Mouse (Mus musculus): Measurements from ENCODE around the gene Dcst2. TPM values are rescaled to one million over a fixed set of nuclear protein-coding genes. Genes with fewer than 3 reads are reported as not detected.

Dcst2 gene
- polyA plus RNA-seq, 1 experiment from 2014 or later = not detected

DNA sequence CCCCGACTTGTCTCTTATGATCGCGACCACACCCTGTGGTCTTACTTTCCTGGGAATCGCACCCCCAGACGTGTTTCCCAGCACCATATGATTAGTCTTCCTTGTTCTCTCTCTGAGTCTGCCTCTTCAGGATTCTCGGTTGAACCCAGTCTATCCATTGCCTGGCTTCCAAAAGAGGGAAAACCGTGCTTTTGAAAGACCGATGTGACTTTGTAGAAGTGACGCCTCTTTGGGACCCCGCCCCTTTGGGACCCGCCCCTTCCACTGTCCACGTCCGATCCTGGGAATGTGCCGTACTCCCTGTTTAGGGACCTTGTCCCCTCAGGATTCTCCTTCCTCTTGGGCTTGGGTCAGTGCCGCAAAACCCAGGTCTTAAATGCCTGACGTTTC lies 57.1 kb downstream of the Dcst2 start:
- under 1% methylated on average over 16 of the region's 16 CpGs for WGBS
- Histone ChIP-seq H3K27ac (ENCODE audit: low read depth, low read length) (peak overlapping the region; percentile 87), H3K4me3 (ENCODE audit: low read depth, low read length) (peak overlapping the region; percentile 64), H3K4me2 (peak overlapping the region; percentile 87), H3K36me3 (ENCODE audit: control insufficient read depth, insufficient read depth, low read length) (peaks cover 16% of the 10 kb centered on the region; the same call in 1 of the 2 replicates), H3K9ac (ENCODE audit: low read length) (peak overlapping the region; percentile 73), H3K9me3 (ENCODE audit: control insufficient read depth, low read length) (no peaks in the 10 kb centered on the region), H3K27me3 (ENCODE audit: control insufficient read depth, insufficient read depth, low read length) (no peaks in the 10 kb centered on the region), H3K4me1 (ENCODE audit: control insufficient read depth, insufficient read depth, low read length) (peaks cover 32% of the 10 kb centered on the region)
- ATAC-seq (ENCODE audit: low FRiP score) (peak; percentile 14), DNase-seq (ENCODE audit: low spot score, missing footprints) (no peak)

DNA sequence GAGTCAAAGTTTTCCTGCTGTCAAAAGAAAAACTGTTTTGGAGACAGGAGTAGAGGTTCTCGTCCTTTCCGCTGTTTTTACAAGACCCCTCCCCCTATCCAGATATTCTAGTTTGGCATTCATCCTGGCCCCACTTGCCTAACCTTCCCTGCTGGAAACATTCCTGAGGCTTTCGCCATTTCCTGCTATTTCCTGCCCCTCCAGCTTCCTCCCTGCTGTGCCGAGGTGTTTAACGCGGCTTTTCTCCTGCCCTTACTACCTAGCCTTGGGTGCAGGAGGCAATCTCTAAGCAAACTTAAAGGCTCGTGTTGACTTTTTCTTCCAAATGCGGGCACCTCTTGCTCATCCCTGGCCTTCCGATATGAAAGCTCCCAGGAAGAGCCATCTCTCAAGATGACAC lies 57.8 kb downstream of the Dcst2 start:
- H3K4me2 ChIP-seq = peak overlapping the region; percentile 87
- H3K27me3 ChIP-seq (ENCODE audit: control insufficient read depth, insufficient read depth, low read length) = no peaks in the 10 kb centered on the region
- peak overlapping the region; percentile 64 for H3K4me3 ChIP-seq (ENCODE audit: low read depth, low read length)
- peak overlapping the region; percentile 73 for H3K9ac ChIP-seq (ENCODE audit: low read length)
- DNase-seq (ENCODE audit: low spot score, missing footprints) (no peak), ATAC-seq (ENCODE audit: low FRiP score) (no peak)
- peaks cover 12% of the 10 kb centered on the region; the same call in 1 of the 2 replicates for H3K36me3 ChIP-seq (ENCODE audit: control insufficient read depth, insufficient read depth, low read length)
- H3K9me3 ChIP-seq (ENCODE audit: control insufficient read depth, low read length) = no peaks in the 10 kb centered on the region
- no peak overlapping the region; the same call in 1 of the 2 replicates for H3K27ac ChIP-seq (ENCODE audit: low read depth, low read length)
- 4% methylated on average over 9 of the region's 9 CpGs for WGBS
- peaks cover 32% of the 10 kb centered on the region for H3K4me1 ChIP-seq (ENCODE audit: control insufficient read depth, insufficient read depth, low read length)

DNA sequence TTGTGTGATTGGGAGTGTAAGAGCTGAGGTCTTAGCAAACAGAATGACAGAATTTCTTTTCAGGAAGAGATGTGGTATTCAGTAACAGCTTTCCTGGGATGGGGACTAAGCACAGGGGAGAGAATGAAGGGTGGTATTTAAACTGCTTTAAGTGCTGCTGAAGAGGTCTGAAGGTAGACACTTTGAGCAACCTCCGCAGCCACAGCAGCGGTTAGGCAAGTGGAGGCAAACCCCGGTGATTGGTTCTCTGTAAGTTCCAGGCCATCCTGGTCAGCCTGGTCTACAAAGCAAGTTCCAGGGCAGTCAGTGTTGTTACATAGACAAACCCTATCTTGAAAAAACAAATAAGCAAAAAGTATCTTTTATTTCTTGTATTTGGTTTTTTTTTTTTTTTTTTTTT lies 58.2 kb downstream of the Dcst2 start:
- Histone ChIP-seq H3K36me3 (ENCODE audit: control insufficient read depth, insufficient read depth, low read length) (peaks cover 8% of the 10 kb centered on the region; the same call in 1 of the 2 replicates), H3K9ac (ENCODE audit: low read length) (peak overlapping the region; percentile 73), H3K27ac (ENCODE audit: low read depth, low read length) (no peak overlapping the region), H3K9me3 (ENCODE audit: control insufficient read depth, low read length) (no peaks in the 10 kb centered on the region), H3K4me2 (peak overlapping the region; percentile 87), H3K27me3 (ENCODE audit: control insufficient read depth, insufficient read depth, low read length) (no peaks in the 10 kb centered on the region), H3K4me1 (ENCODE audit: control insufficient read depth, insufficient read depth, low read length) (peaks cover 32% of the 10 kb centered on the region), H3K4me3 (ENCODE audit: low read depth, low read length) (peak overlapping the region; percentile 64)
- DNase-seq (ENCODE audit: low spot score, missing footprints) (no peak), ATAC-seq (ENCODE audit: low FRiP score) (no peak)
- WGBS = 42% methylated on average over 3 of the region's 3 CpGs

DNA sequence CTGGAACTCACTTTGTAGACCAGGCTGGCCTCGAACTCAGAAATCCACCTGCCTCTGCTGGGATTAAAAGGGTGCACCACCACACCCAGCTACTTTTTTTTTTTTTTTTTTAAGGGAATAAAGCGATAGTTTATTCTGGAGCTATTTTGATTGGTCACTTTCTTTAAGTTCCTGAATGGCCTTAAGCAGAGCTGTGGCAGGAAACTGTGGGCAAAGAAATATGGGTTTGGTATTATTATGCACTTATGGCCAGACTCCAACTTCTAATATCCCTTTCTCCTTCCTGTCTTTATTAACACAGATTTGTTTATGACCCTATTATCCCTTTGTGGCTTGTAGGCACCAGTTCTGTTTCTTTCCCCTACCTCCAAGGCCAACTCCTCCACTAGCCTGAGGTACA lies 58.6 kb downstream of the Dcst2 start:
- ATAC-seq (ENCODE audit: low FRiP score) (no peak), DNase-seq (ENCODE audit: low spot score, missing footprints) (no peak)
- Histone ChIP-seq H3K4me1 (ENCODE audit: control insufficient read depth, insufficient read depth, low read length) (peaks cover 32% of the 10 kb centered on the region), H3K4me3 (ENCODE audit: low read depth, low read length) (0 out of 2 replicates have a peak overlapping the region, but pooled peaks have one; percentile 3), H3K4me2 (0 out of 2 replicates have a peak overlapping the region, but pooled peaks have one; percentile 61), H3K9ac (ENCODE audit: low read length) (no peak overlapping the region), H3K36me3 (ENCODE audit: control insufficient read depth, insufficient read depth, low read length) (peaks cover 7% of the 10 kb centered on the region; the same call in 1 of the 2 replicates), H3K27ac (ENCODE audit: low read depth, low read length) (no peak overlapping the region), H3K9me3 (ENCODE audit: control insufficient read depth, low read length) (no peaks in the 10 kb centered on the region), H3K27me3 (ENCODE audit: control insufficient read depth, insufficient read depth, low read length) (no peaks in the 10 kb centered on the region)
- 54% methylated on average over 2 of the region's 2 CpGs for WGBS

DNA sequence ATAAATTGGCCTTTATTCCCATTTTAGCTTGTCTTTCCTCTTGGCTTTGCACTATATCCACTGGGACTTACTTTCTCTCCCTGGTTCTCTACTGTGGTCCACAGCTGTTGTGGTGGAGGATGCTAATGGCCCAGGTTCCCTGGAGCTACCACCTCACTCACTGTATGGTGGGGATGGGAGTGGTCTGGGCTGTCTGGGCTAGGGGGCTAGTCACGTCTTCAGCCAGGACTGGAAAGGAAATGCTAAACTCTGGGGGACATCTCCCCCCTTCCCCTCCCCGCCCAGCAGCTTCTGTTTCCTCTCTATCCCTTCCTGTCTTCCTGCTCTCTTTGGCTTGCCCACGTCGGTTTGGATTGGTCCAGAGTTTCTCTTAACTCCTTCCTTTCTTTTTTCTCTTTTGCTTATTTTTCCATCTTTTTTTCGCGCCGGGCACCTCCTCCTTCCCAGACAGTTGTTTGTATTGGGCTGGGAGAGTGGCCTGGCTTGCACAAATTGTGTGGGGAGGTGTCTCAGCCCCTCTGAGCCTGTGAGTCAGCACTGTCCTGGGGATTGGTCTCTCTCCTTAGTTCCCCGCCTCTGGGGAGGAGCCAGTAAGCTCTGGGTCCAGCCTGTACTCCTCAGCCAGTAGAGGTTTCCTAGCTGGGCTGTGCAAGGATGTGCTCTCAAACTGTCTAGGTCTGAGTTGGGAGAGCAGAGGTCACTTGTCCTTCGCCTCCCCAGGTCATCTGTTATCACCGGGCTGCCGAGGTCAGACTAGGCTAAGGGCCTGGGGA lies 59.4 kb downstream of the Dcst2 start:
- Histone ChIP-seq H3K36me3 (ENCODE audit: control insufficient read depth, insufficient read depth, low read length) (peaks cover 2% of the 10 kb centered on the region; the same call in 1 of the 2 replicates), H3K27ac (ENCODE audit: low read depth, low read length) (peak overlapping the region; percentile 20; the same call in 1 of the 2 replicates), H3K4me2 (peak overlapping the region; percentile 61), H3K4me3 (ENCODE audit: low read depth, low read length) (peak overlapping the region; percentile 32), H3K9me3 (ENCODE audit: control insufficient read depth, low read length) (no peaks in the 10 kb centered on the region), H3K27me3 (ENCODE audit: control insufficient read depth, insufficient read depth, low read length) (no peaks in the 10 kb centered on the region), H3K4me1 (ENCODE audit: control insufficient read depth, insufficient read depth, low read length) (peaks cover 32% of the 10 kb centered on the region), H3K9ac (ENCODE audit: low read length) (peak overlapping the region; percentile 71)
- WGBS = 4% methylated on average over 11 of the region's 11 CpGs
- peak; percentile 36; the same call in 1 of the 2 replicates for ATAC-seq (ENCODE audit: low FRiP score)
- peak; percentile 91 for DNase-seq (ENCODE audit: low spot score, missing footprints)

DNA sequence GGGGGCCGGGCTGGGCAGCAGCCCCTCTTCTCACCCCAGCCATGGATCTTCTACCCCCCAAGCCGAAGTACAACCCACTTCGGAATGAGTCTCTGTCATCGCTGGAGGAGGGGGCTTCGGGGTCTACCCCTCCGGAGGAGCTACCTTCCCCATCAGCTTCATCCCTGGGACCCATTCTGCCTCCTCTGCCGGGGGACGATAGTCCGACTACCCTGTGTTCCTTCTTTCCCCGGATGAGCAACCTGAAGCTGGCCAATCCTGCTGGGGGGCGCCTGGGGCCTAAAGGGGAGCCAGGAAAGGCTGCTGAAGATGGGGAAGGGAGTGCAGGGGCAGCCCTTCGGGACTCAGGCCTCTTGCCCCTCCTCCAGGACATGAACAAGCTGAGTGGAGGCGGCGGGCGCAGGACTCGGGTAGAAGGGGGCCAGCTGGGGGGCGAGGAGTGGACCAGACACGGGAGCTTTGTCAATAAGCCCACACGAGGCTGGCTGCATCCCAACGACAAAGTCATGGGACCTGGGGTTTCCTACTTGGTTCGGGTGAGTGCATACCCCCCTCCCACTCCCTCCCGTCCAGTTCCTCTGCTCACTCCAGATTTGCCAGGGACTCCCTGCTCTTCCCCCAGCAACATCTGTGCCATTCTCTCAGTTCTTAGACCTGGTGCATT lies 60.2 kb downstream of the Dcst2 start:
- ATAC-seq (ENCODE audit: low FRiP score) (no peak), DNase-seq (ENCODE audit: low spot score, missing footprints) (peak; percentile 87)
- peak overlapping the region; percentile 32 for H3K4me3 ChIP-seq (ENCODE audit: low read depth, low read length)
- H3K9me3 ChIP-seq (ENCODE audit: control insufficient read depth, low read length) = no peaks in the 10 kb centered on the region
- H3K36me3 ChIP-seq (ENCODE audit: control insufficient read depth, insufficient read depth, low read length) = no peaks in the 10 kb centered on the region
- WGBS = 4% methylated on average over 22 of the region's 22 CpGs
- H3K27me3 ChIP-seq (ENCODE audit: control insufficient read depth, insufficient read depth, low read length) = no peaks in the 10 kb centered on the region
- peaks cover 28% of the 10 kb centered on the region for H3K4me1 ChIP-seq (ENCODE audit: control insufficient read depth, insufficient read depth, low read length)
- H3K9ac ChIP-seq (ENCODE audit: low read length) = peak overlapping the region; percentile 71
- no peak overlapping the region for H3K27ac ChIP-seq (ENCODE audit: low read depth, low read length)
- H3K4me2 ChIP-seq = peak overlapping the region; percentile 61

DNA sequence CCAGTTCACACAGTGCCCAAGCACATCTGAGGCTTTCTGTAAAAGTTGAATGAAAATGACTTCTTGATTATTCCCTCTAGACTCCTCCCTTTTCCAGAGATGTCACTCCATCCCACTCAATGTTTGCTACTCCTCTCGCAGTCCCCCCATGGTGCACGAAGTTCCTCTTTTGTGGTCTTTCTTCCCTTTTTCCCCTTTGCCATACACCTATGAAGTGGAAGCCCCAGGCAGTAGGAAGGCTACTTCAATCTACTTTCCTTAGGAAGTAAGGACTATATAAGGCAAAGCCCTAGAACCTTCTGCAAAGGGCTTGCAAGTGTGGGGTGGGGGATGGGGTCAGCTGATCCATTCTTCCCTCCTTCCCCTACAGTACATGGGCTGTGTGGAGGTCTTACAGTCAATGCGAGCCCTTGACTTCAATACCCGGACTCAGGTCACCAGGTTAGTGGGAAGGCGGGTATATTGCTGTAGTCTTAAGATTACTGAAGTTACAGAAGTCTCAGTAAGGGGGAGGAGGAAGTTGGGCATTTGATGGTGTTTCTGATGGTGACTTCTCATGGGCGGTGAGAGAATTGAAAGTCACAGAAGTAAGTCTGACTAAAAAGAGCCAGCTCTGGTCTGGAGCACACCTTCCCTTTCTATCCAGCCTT lies 60.9 kb downstream of the Dcst2 start:
- H3K4me2 ChIP-seq = no peak overlapping the region; the same call in 1 of the 2 replicates
- peaks cover 24% of the 10 kb centered on the region for H3K4me1 ChIP-seq (ENCODE audit: control insufficient read depth, insufficient read depth, low read length)
- H3K4me3 ChIP-seq (ENCODE audit: low read depth, low read length) = peak overlapping the region; percentile 32; the same call in 1 of the 2 replicates
- no peak overlapping the region for H3K27ac ChIP-seq (ENCODE audit: low read depth, low read length)
- ATAC-seq (ENCODE audit: low FRiP score) (no peak), DNase-seq (ENCODE audit: low spot score, missing footprints) (no peak)
- 73% methylated on average over 6 of the region's 6 CpGs for WGBS
- H3K9me3 ChIP-seq (ENCODE audit: control insufficient read depth, low read length) = no peaks in the 10 kb centered on the region
- no peaks in the 10 kb centered on the region for H3K36me3 ChIP-seq (ENCODE audit: control insufficient read depth, insufficient read depth, low read length)
- no peaks in the 10 kb centered on the region for H3K27me3 ChIP-seq (ENCODE audit: control insufficient read depth, insufficient read depth, low read length)
- H3K9ac ChIP-seq (ENCODE audit: low read length) = no peak overlapping the region

DNA sequence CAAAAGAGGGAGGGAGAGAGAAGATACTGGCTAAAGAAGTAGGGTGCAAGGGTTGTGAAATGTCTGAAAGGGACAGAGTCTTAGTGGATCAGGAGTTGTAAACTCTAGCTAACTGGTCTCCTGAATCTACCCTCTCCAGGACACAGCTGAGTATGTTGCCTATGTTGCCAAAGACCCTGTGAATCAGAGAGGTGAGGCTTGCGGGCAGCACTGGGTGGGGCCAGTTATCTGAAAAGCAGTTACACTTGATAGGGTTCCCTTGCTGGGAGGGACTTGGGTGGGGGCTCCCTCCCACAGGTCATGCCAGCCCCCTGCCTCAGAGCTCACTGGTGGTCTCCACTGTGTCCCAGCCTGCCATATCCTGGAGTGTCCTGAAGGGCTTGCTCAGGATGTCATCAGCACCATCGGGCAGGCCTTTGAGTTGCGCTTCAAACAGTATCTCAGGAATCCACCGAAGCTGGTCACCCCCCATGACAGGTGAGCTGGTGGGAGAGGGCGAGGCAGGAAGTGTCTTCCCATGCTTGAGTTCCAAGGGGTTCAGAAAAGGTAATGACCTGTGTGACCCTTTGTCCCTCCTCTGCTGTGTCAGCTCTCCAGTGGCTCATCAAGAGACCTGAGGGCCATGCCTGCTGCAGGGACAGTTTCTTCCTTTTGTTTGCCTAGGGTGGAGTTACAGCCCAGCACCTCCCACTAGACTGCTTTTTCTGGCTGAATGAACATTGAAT lies 62.8 kb downstream of the Dcst2 start:
- DNase-seq (ENCODE audit: low spot score, missing footprints) (no peak), ATAC-seq (ENCODE audit: low FRiP score) (no peak)
- 91% methylated on average over 5 of the region's 5 CpGs for WGBS
- Histone ChIP-seq H3K4me2 (no peak overlapping the region), H3K36me3 (ENCODE audit: control insufficient read depth, insufficient read depth, low read length) (no peaks in the 10 kb centered on the region), H3K9ac (ENCODE audit: low read length) (no peak overlapping the region), H3K4me3 (ENCODE audit: low read depth, low read length) (no peak overlapping the region), H3K27ac (ENCODE audit: low read depth, low read length) (no peak overlapping the region), H3K9me3 (ENCODE audit: control insufficient read depth, low read length) (no peaks in the 10 kb centered on the region), H3K27me3 (ENCODE audit: control insufficient read depth, insufficient read depth, low read length) (no peaks in the 10 kb centered on the region), H3K4me1 (ENCODE audit: control insufficient read depth, insufficient read depth, low read length) (peaks cover 21% of the 10 kb centered on the region)

All from midbrain, embryonic 11.5 days (tissue).